Mouse (Mus musculus) neutrophil, adult 5-6 weeks (primary cell): ENCODE measurements around the gene Cenpu. TPM values are rescaled to one million over a fixed set of nuclear protein-coding genes. Genes with fewer than 3 reads are reported as not detected.
"Not testable (repeated sequence)": the region's sequence is repeated elsewhere in the genome, so short reads cannot be mapped to it uniquely, and the experiment has no call there.

Experiments used
- ATAC-seq: fragments of 151-379, 151-347 bp; 2 replicates; pipeline ENCODE4 v1.8.0; 2017; ENCODE audit warnings: mild to moderate bottlenecking, moderate TSS enrichment; ENCODE audit not compliant: insufficient number of reproducible peaks, poor library complexity, low FRiP score, severe bottlenecking; ENCODE audit errors: extremely low read depth
- total RNA-seq: library from RNA; stranded (forward); fragments of 200-1000 nt; gene quantifications from 2 replicates; pipeline ENCODE4 v1.2.3, GENCODE M21; 2017

Gene Cenpu
- total RNA-seq, 1 experiment from 2014 or later, result 10.5 TPM

GRCm38 (mm10) chr8:46546431-46547176 lies 5.2 kb upstream of the Cenpu start:
- no peak for ATAC-seq

GRCm38 (mm10) chr8:46547245-46547644 lies 4.6 kb upstream of the Cenpu start:
- peak; percentile 36; the same call in 1 of the 2 replicates for ATAC-seq

- ATAC-seq, result peak; percentile 44
These were observed 1.8 kb upstream of the Cenpu start for GRCm38 (mm10) chr8:46550058-46550457.

DNA sequence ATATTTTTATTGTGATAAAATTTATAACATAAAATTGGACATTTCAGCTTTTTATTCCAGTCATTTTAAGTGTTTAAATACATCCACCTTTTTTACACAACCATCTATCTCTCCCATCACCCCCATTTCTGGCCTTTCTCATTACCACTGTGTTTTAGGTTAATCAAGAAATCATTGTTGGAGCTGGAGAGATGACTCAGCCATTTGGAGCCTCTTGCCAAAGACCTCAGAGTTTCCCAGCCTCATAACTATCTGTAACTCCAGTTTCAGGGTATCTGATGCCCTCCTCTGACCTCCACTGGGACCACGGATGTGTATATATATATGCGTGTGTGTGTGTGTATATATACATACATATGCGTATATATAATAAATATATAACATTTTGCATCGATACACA lies 799 bp upstream of the Cenpu start:
- no peak for ATAC-seq

DNA sequence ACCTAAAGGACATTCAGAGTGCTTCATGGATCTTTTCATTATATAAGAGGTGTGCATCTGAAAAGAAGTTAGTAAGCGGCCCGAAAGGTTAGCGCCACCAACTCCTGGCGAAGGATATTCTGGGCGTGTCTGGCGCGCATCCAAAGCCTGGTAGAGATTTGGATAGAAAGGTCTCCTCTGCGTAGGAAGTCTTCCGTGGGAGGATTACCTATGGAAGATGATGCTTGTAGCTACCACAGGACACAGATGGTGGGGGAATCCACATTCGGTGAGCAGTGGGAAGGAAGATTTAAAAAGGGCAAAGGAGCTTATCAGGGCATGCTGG lies 575 bp downstream of the Cenpu start:
- no peak for ATAC-seq

GRCm38 (mm10) chr8:46559428-46559827 lies 7.6 kb downstream of the Cenpu start:
- peak; percentile 63; the same call in 1 of the 2 replicates for ATAC-seq

DNA sequence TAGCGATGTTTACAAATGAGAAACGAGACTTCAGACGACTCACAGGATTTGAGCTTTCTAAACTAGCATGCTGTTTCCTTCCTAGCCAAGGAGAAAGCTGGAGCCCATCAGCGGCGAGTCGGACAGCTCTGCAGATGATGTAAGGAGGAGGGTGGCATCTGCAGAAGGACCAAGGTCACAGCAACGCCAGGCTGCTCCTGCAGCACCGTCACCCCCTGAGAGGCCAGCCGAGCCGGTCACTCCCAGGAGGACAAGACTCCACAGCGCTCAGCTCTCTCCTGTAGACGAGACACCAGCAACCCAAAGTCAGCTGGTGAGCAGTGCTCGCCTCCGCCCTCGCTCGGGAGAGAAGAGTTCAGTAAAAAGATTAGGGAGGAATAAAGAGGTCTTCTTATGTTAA lies 10.5 kb downstream of the Cenpu start:
- no peak for ATAC-seq

DNA sequence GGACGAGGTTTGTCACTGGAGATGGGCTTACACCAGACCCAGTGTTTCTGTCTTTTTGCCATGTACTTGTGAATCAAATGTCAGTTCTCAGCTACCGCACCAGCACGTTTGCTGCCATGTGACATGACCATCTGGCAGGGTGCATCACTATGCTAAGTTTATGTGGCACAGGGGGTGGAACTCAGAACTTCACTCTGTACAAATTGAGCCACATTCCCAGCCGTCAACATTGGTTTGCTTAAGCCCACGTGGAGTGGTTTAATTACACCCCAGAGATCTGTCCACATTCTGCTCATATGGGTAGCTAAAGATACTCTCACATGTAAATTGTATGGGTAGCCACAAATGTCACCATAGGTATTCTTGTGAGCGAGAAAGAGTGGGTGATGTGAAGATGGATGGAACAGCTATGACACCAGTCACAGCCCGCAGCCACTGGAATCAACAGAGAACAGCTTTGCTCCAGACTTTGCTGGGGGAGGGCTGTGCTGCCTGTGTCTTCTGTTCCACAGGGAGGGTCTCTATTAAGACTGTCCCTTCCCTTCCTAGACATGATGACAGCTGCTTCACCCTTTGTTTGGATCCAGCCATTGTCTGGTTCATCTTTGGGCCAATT lies 15.2 kb downstream of the Cenpu start:
- ATAC-seq, result no peak

- no peak for ATAC-seq
These were observed 16.1 kb downstream of the Cenpu start for GRCm38 (mm10) chr8:46567946-46568345.

DNA sequence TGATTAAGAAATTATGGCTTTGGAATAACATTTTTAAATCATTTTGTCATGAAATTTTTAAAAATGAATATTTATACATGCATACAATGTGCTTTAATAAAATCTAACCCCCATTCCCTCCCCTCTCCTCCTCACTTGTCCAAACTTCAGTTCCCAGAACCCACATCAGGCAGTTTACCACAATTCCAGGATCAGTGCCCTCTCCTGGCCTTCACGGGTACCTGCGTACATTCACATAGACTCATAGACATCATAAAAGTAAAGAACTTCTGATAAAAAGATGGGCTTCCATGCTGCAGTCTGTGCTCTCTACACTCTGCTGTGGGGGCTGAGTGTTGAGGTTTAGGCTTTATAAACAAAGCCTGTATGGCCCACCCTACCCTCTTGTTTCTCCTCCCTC lies 17.1 kb downstream of the Cenpu start:
- ATAC-seq, result no peak

GRCm38 (mm10) chr8:46569659-46570441 lies 18.0 kb downstream of the Cenpu start:
- ATAC-seq, result no peak

- ATAC-seq, result no peak
These were observed 18.8 kb downstream of the Cenpu start for GRCm38 (mm10) chr8:46570673-46571072.

GRCm38 (mm10) chr8:46573446-46573845 lies 21.6 kb downstream of the Cenpu start:
- no peak for ATAC-seq

- ATAC-seq, result no peak
These were observed 22.1 kb downstream of the Cenpu start for GRCm38 (mm10) chr8:46573964-46574363.

GRCm38 (mm10) chr8:46578794-46579193 lies 27.0 kb downstream of the Cenpu start:
- no peak for ATAC-seq

- ATAC-seq, result not testable (repeated sequence)
These were observed 32.5 kb downstream of the Cenpu start for GRCm38 (mm10) chr8:46584328-46584727.

DNA sequence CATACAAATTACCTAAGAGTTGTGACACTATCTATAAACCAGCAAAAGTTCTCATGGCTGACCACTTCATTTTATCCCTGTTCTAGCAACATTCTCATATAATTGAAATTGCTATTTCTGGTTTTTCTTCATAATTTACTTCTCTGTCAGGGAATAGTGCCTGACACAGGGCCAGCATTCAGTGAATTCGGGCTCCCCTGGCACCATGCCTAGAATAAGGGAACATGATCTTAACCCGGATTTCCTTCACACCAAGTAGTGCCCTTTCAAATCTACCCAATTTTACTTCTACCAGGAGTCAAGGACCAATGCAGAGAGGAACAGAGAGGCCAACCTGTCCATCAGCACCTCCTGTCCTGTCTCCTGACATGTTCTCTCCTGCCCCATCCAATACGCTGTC lies 33.7 kb downstream of the Cenpu start:
- ATAC-seq, result no peak

DNA sequence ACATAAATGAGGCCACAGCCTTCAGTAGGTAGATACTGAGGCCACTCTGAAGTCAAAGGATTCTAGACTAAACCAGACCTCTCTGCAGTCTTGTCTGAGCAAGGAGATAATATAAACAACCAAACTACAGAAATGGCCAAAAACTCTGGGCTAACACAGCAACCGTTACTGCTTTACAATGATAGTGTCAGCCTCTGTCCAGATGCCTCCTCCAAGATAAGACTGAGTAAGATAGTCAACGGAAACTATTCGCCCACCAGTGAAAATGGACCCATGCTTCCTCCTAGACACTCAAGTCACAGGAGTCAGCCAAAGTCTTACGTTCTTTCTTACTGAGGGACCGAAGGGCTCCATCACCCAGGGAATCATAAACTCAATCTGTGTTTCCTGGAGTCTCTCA lies 36.1 kb downstream of the Cenpu start:
- ATAC-seq, result no peak

GRCm38 (mm10) chr8:46588663-46589062 lies 36.8 kb downstream of the Cenpu start:
- no peak for ATAC-seq

DNA sequence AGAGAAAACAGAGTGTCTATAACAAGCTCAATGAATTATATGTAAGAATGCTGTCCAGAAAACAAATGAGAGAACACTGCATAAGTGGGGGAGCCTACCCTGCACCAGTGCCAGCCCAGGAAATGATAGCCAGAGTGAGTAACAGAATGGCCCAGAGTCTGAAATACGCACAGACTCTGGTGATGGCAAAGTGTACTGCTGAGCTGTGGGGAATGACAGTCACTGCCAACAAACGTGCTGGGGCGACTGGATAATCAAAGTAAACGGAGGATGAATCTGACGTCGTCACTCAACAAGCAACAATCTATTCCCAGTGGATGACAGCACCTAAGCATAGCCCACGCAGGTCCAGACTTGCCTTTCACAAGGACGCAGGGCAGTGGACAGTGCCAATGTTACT lies 41.2 kb downstream of the Cenpu start:
- ATAC-seq, result no peak
